Mouse (Mus musculus) macrophage (primary cell): ENCODE measurements around the gene Dusp10. TPM values are rescaled to one million over a fixed set of nuclear protein-coding genes. Genes with fewer than 3 reads are reported as not detected.

Experiments used
- H3K27ac ChIP-seq: fragments of 350-480 bp; formaldehyde crosslinking; 2 replicates; pipeline ENCODE4 v1.9.0; 2021
- H3K36me3 ChIP-seq: fragments of 350-480 bp; formaldehyde crosslinking; 2 replicates; pipeline ENCODE4 v1.9.0; 2021; ENCODE audit errors: inconsistent target
- H3K4me3 ChIP-seq: fragments of 350-480 bp; formaldehyde crosslinking; 2 replicates; pipeline ENCODE4 v1.9.0; 2021; ENCODE audit errors: inconsistent target
- H3K79me2 ChIP-seq: fragments of 350-480 bp; formaldehyde crosslinking; 2 replicates; pipeline ENCODE4 v1.9.0; 2021; ENCODE audit errors: inconsistent target
- WGBS: methylation state at CpG from one replicate; pipeline ENCODE4 v1.1.7; 2026; ENCODE audit warnings: inconsistent platforms; ENCODE audit not compliant: missing documents; 5-methylcytosine and 5-hydroxymethylcytosine counted together
- polyA plus RNA-seq: library from polyadenylated mRNA; stranded (reverse); fragments of 250-400 nt; gene quantifications from 3 replicates; pipeline ENCODE4 v1.2.4, GENCODE M21; 2018; ENCODE audit warnings: inconsistent platforms

The Dusp10 gene
- polyA plus RNA-seq, 1 experiment from 2014 or later, result 1.5 TPM

GRCm38 (mm10) chr1:184017606-184018005 is 4.5 kb downstream of the Dusp10 start:
- 95% methylated on average over 2 of the region's 2 CpGs for WGBS

DNA sequence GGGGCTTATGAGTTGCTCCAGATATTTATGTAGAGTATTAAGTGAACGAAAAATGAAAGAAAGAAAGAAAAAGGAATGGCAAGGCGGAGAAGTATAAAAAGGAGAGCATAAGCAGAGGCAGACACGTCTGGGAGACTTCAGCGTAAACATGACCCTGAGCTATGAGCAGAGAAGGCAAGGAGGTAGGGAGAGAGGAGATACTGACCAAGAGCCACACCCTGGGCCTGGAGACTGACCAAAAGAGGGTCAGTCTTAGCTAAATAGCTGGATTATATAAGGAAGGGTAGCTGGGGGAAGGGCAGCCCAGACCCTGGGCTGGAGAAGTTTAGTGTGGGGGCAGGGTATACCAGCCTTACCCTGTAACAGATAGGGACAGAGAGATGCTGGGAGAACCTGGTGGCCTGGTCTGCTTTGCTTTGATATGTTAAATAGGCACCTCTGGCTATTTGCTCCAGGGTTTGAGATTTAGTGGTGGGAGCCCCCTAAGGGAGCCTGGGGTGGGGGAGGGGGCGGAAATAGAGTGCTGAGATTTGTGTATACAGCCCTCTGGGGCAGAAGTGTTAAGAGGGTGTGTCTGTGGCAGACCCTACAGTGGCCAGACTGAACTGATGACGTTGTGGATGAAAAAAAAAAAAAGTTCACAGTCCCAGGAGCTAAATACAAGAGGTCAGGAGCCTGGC is 6.1 kb downstream of the Dusp10 start:
- Histone ChIP-seq H3K27ac (no peak overlapping the region), H3K4me3 (no peak overlapping the region), H3K79me2 (no peaks in the 10 kb centered on the region), H3K36me3 (no peaks in the 10 kb centered on the region)
- 83% methylated on average over 6 of the region's 6 CpGs for WGBS

More at GRCm38 (mm10) chr1:184017606-184018005, 4.5 kb downstream of the Dusp10 start:
- Histone ChIP-seq H3K27ac (no peak overlapping the region), H3K79me2 (no peaks in the 10 kb centered on the region), H3K36me3 (no peaks in the 10 kb centered on the region), H3K4me3 (no peak overlapping the region)

DNA sequence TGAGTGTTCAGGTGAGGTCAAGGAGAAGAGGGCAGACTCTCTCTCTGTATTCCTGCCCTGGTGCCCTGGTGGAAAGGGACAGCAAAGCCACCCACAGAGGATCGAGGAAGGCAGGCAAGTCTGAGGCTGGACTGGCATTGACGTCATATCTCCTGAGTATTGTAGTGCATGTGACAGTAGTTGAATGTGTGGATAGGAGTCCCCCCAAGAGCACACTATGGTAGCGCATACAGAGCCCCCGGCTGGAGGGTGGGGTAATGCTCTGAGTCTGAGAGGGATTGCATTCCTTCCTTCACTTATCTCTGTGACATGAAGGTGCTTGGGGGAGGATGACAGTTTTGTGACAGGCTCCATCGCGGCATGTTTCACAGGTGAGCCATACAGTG is 6.6 kb downstream of the Dusp10 start:
- H3K4me3 ChIP-seq, result no peak overlapping the region
- H3K36me3 ChIP-seq, result no peaks in the 10 kb centered on the region
- H3K79me2 ChIP-seq, result no peaks in the 10 kb centered on the region
- H3K27ac ChIP-seq, result no peak overlapping the region
- WGBS, result 80% methylated on average over 6 of the region's 6 CpGs

DNA sequence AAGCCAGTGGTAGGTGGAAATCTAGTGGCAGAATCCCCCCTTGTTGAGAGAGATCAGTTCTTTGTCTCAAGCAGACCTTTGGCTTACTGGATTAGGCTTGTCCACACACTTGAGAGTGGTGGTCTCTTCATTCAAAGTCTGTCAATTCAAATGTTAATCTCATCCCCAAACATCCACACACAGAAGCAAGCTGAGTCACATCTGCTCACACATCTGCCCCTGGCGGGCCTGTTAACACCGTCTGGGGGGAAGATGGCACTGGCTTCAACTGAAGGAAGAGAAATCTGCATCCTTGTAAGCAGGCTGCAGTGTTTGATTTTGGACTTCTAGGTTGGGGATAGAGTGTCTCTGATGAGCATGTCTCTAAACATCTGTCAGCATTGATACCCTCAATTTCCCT is 10.9 kb downstream of the Dusp10 start:
- Histone ChIP-seq H3K27ac (no peak overlapping the region), H3K79me2 (no peaks in the 10 kb centered on the region), H3K4me3 (no peak overlapping the region), H3K36me3 (no peaks in the 10 kb centered on the region)
- 96% methylated on average over 2 of the region's 2 CpGs for WGBS

GRCm38 (mm10) chr1:184024631-184025030 is 11.5 kb downstream of the Dusp10 start:
- Histone ChIP-seq H3K27ac (no peak overlapping the region), H3K79me2 (no peaks in the 10 kb centered on the region), H3K4me3 (no peak overlapping the region), H3K36me3 (no peaks in the 10 kb centered on the region)
- 96% methylated on average over 2 of the region's 2 CpGs for WGBS

GRCm38 (mm10) chr1:184025079-184025478 is 12.0 kb downstream of the Dusp10 start:
- no peaks in the 10 kb centered on the region for H3K79me2 ChIP-seq
- H3K27ac ChIP-seq, result no peak overlapping the region
- H3K36me3 ChIP-seq, result no peaks in the 10 kb centered on the region
- no peak overlapping the region for H3K4me3 ChIP-seq
- WGBS, result 86% methylated on average over 5 of the region's 5 CpGs

GRCm38 (mm10) chr1:184027039-184027438 is 13.9 kb downstream of the Dusp10 start:
- H3K36me3 ChIP-seq, result no peaks in the 10 kb centered on the region
- no peak overlapping the region for H3K27ac ChIP-seq
- H3K79me2 ChIP-seq, result no peaks in the 10 kb centered on the region
- H3K4me3 ChIP-seq, result no peak overlapping the region
- WGBS, result 71% methylated on average over 3 of the region's 3 CpGs

- H3K36me3 ChIP-seq, result no peaks in the 10 kb centered on the region
- 96% methylated on average over 8 of the region's 8 CpGs for WGBS
- no peak overlapping the region for H3K4me3 ChIP-seq
- no peak overlapping the region for H3K27ac ChIP-seq
- H3K79me2 ChIP-seq, result no peaks in the 10 kb centered on the region
Observed at GRCm38 (mm10) chr1:184030070-184030802, 17.1 kb downstream of the Dusp10 start.

DNA sequence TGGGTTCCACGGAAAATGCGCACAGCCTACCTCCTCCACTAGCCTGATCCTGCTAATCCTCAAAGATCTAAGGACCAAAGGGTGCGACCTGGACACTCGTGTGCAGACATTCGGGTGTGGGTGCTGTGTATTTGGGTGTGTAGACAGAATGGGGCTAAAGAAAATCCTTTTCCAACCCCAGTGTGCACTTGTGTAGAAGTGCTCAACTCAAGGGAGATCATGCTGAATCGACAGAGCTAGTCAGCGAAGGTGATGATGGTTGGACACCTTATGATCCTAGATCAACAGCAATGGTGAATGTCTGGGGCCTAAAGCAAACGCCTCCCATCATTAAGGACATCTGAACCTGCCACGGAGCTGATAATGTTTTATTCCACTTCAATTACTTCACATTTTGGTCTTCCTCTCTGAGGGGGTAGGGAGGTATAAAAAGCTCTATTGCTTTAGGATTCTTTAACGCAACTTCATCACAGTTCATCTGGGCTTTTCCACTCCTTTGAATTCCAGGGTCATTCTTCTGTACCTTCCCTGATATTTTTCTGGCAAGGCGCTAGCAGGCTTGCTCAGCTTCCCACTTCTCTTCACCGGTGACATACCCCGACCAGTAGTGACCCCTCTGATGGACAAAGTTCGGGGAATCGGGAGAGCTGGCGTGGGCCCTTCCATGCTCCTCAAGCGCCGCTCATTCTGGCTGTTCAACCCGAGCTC is 19.7 kb downstream of the Dusp10 start:
- 49% methylated on average over 19 of the region's 19 CpGs for WGBS
- Histone ChIP-seq H3K36me3 (no peaks in the 10 kb centered on the region), H3K79me2 (no peaks in the 10 kb centered on the region), H3K27ac (no peak overlapping the region), H3K4me3 (peak overlapping the region; percentile 57)

- Histone ChIP-seq H3K36me3 (no peaks in the 10 kb centered on the region), H3K79me2 (no peaks in the 10 kb centered on the region), H3K4me3 (peak overlapping the region; percentile 57), H3K27ac (peak overlapping the region; percentile 62)
- WGBS, result under 1% methylated on average over 60 of the region's 63 CpGs
Observed at GRCm38 (mm10) chr1:184033390-184034010, 20.4 kb downstream of the Dusp10 start.

DNA sequence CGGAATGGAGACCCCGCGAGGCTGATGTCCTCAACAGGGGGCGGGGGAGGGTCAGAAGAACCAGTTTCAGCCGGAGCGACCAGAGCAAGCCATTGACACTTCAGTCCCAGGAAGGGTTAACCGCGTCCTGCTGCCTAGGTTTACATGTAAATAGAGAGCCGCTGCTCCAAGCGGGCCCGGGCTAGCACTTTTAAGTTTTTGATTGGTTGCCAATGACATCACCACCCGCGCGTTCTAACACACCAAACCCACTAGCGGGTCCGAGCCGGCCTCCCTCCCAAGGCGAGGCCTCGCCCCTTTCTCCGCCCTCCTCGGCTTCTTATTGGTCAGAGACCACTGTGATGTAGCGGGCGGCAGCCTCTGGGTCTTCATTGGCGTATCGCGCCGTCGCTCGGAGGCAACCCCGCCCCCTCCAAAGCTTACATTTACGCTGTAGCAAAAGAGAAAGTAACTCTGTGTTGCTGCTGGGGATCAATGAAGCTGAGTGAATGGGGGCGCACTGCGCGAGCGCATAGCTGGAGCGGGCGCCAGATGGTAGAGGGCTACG is 21.0 kb downstream of the Dusp10 start, which contains the start of gene 1700056E22Rik:
1700056E22Rik (minus strand) TSS at position 291 of the 547 bp plus-strand sequence.
- H3K79me2 ChIP-seq, result no peaks in the 10 kb centered on the region
- peak within 1 kb of the TSS; percentile 62 for H3K27ac ChIP-seq
- no peaks in the 10 kb centered on the region for H3K36me3 ChIP-seq
- peak within 1 kb of the TSS; percentile 57 for H3K4me3 ChIP-seq
- under 1% methylated on average over 38 of the region's 38 CpGs for WGBS

GRCm38 (mm10) chr1:184034741-184035181 is 21.7 kb downstream of the Dusp10 start:
- Histone ChIP-seq H3K27ac (0 out of 2 replicates have a peak overlapping the region, but pooled peaks have one; percentile 8), H3K79me2 (no peaks in the 10 kb centered on the region), H3K4me3 (peak overlapping the region; percentile 57), H3K36me3 (no peaks in the 10 kb centered on the region)
- 2% methylated on average over 11 of the region's 12 CpGs for WGBS

DNA sequence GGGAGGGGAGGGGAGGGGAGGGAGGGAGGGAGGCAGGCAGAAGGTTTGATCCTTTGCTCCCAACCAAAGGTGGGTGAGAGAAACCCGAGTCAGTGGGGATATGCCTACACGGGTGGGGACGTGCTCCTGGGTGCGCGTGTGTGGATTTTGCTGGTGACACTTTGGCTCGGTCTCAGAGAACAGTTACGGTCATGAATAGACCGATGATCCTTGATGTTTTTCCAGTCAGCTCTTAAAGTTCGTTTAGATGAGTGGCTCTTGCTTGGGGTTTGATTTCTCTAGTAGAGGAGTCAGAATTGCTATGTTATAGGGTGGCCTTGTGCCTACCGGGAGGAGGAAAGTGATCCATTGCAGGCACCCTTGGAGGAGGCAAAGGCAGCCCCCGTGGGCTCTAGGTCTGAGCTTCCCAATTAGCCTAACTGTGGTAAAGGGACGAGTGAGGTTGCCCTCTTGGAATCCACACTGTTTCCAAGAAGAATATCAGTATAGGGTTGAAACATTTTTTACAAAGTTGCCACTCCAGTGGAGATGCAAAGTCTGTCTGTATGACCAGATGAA is 22.3 kb downstream of the Dusp10 start:
- no peaks in the 10 kb centered on the region for H3K79me2 ChIP-seq
- no peaks in the 10 kb centered on the region for H3K36me3 ChIP-seq
- H3K4me3 ChIP-seq, result no peak overlapping the region
- H3K27ac ChIP-seq, result no peak overlapping the region
- 40% methylated on average over 12 of the region's 12 CpGs for WGBS

- Histone ChIP-seq H3K27ac (no peak overlapping the region), H3K79me2 (no peaks in the 10 kb centered on the region), H3K36me3 (no peaks in the 10 kb centered on the region), H3K4me3 (no peak overlapping the region)
- WGBS, result 92% methylated on average over 4 of the region's 4 CpGs
Observed at GRCm38 (mm10) chr1:184037802-184038201, 24.7 kb downstream of the Dusp10 start.
